Mouse (Mus musculus) brain, embryonic 14.5 days (tissue): ENCODE measurements around the gene Ccl2.

Experiments used
- CTCF ChIP-seq: fragments of 200-500 bp; IDR thresholded peaks from 2 replicates; pipeline ENCODE4 v1.5.1; 2012; ENCODE audit warnings: inconsistent platforms, mild to moderate bottlenecking, moderate library complexity, borderline replicate concordance; ENCODE audit not compliant: insufficient read depth, insufficient read length; ENCODE audit errors: extremely low read depth
- POLR2A ChIP-seq: fragments of 200-500 bp; IDR thresholded peaks from 2 replicates; pipeline ENCODE4 v1.6.1; 2012; ENCODE audit warnings: mild to moderate bottlenecking, inconsistent platforms, borderline replicate concordance; ENCODE audit not compliant: poor library complexity, insufficient read depth, insufficient read length, severe bottlenecking; ENCODE audit errors: extremely low read depth

GRCm38 (mm10) chr11:82023769-82024168 is 11.6 kb upstream of the Ccl2 start:
- no peak for TF ChIP-seq POLR2A
- no peak for TF ChIP-seq CTCF
